Mouse (Mus musculus): ENCODE measurements at regions not wholly inside any gene's neighbourhood (a gene's known extent, or its start where the extent isn't known, plus 50 kb on each side); places are given as distances from the start of the nearest gene placed in this dataset.

DNA sequence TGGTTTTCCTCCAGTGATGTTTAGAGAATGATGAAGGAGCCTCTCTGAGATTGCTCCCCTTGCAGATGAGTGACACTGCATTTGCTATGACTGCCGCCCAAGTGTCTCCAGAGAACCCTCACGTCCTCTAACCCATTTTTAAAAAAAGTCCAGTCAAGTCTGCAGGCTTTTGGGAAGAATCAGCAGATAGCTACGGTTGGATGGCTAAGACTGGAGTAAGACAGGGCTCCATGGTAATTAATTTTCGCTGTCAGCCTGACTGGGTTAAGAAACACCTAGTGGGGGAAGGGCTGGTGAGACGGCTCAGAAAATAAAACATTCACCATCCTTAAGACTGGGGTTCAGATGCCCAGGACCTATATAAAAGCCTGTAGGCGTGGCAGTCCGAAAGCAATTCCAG, 85.9 kb upstream of the Dlg1 start:
- TF ChIP-seq CTCF (IDR thresholded peaks at IDR 0.05; ENCODE audit: low read depth, low read length): no peak
- no peak for TF ChIP-seq POLR2A (IDR thresholded peaks at IDR 0.05; ENCODE audit: borderline replicate concordance, low read depth, low read length)

All from bone marrow macrophage, adult 2 months (primary cell).